Mouse (Mus musculus) frontal cortex, adult (tissue): ENCODE measurements around the gene Anp32e.
"Not testable (repeated sequence)": the region's sequence is repeated elsewhere in the genome, so short reads cannot be mapped to it uniquely, and the experiment has no call there.

Experiments
- ATAC-seq: cut with Nextera tagmentation; 2 replicates; pipeline ENCODE4 v1.9.2; 2017; ENCODE audit warnings: mild to moderate bottlenecking, moderate library complexity, mixed read lengths; ENCODE audit not compliant: low TSS enrichment

Anp32e gene

DNA sequence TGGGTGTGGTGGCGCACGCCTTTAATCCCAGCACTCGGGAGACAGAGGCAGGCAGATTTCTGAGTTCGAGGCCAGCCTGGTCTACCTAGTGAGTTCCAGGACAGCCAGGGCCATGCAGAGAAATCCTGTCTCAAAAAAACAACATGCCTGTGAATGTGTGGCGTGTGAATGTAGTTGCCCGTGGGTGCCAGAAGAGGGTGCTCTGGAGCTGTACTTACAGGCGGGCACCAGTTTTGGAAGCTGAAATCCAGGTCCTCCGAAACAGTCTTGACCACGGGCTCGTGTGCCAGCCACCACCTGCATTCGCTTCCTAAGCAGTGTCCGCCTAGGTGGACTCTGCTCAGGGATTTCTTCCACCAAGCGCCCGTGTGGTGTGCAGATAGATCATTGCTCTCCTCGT, 9.8 kb downstream of the Anp32e start:
- ATAC-seq: no peak

- no peak for ATAC-seq
Measured at GRCm38 (mm10) chr3:95942749-95943148, 13.7 kb downstream of the Anp32e start.

DNA sequence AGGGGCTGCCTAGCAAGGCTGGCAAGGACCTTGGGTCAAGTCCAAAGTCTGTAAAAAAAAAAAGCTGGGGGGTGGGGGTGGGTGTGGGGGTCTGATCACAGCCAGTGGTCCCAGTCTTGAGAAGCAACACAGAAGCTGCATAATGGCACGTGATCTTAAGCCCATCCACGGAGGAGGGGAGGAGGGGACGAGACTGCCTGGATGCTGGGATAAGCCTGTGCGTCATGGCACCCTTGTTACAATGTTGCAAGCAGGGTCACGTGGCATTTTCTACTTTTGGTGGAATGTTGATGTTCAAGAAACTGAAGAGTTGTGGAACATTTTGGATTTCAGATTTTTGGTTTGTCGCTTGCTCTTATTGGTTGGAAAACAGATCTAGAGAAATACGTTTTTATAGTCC, 14.2 kb downstream of the Anp32e start:
- no peak for ATAC-seq

DNA sequence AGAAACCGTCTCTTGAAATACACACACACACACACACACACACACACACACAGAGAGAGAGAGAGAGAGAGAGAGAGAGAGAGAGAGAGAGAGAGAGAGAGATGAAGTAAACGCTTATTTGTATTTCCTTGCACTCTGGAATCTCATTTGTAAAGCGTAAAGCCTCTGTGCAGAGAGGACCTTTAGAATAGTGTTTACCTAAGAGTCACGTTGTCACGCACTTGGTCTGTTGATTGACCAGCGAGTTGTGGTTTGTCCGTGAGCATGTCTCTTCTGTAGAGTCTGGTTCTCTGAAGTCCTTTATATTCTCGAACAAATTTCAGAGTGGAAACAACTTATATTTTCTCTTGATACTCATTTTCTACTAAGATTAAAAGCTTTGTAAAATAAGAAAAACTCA, 15.7 kb downstream of the Anp32e start:
- no peak for ATAC-seq

- no peak for ATAC-seq
Measured at GRCm38 (mm10) chr3:95945731-95946240, 16.7 kb downstream of the Anp32e start.

DNA sequence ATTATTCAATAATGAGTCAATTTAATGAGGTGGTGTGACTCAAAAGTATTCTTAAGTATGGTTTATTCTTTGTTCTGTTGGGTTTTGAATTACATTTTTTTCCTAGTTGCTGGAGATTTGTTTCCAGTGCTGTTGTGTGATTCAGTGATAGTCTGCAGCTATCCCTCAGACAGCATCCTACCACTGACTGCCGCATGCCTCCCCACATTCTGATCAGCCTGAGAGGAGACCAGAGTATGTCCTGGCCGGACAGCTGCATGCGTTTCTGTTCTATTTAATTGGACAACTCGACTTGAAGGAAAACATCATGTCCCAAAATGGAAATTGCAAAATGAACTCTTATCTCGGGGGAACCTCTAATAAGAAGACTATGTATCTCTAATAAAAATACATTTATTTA, 19.3 kb downstream of the Anp32e start:
- no peak for ATAC-seq

DNA sequence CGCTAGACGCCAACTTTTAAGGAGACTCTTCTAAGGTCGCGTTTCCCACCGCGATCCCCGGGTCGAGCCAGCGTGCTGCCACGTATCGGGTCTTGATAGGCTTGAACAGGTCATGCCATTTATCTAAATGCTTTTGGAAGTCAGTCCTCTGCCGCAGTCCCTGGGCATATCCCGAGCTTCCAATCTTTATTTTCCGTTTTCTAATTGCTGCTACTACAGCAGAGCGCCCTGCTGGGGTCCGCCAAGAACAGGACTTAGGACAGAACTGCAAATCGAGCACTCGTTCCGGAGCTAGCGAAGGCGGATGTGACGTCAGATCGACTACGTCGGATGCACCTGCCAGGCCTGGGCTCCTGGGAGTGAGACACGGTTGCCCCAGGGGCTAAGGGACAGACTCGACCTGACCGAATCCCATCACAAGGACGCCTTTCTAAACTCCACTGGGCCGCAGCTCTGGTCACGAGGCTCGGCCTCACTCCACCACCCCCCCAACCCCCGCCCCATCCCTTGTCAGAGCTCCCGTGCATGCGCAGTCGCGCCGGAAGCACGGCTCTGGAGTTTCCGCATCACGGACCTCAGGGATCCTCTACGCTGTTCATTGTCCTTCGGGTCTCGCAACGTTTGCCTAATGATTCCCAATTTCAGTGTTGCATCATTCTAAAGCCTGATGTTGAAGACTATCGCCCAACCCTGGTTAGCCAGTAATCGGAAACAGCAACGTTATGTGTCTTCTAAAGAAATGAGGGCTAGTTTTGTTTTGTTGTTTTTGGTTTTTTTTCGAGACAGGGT, 21.9 kb downstream of the Anp32e start:
- peak; percentile 97 for ATAC-seq

DNA sequence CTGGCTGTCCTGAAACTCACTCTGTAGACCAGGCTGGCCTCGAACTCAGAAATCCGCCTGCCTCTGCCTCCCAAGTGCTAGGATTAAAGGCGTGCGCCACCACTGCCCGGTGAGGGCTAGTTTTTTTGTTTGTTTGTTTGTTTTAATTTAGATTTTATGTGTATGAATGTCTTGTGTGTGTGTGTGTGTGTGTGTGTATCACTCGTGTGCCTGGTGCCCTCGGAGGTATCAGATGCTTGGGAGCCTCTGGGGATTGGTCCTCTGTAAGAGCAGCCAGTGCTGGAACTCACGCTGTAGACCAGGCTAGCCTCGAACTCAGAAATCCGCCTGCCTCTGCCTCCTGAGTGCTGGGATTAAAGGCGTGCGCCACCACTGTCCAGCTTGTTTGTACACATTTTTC, 22.5 kb downstream of the Anp32e start:
- ATAC-seq: not testable (repeated sequence)

DNA sequence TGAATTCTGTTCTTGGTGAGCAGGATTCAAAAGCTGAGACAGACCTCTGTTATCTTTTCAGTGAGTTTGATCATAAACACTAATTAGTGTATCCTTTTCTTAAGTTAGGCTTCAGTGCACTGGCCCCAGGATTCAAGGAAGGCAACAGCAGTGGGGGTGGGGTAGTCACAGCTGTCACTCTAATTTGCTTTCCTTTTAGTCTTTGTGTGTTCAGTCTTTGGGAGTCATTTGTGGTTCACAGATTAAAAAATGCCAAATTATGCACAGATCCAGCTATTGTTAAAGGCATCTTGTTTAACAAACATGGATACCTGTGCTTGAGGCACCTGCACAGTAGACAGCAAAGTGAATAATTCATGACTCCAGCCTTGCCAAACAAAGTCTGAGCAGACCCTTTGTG, 24.0 kb downstream of the Anp32e start:
- ATAC-seq: no peak

GRCm38 (mm10) chr3:95953522-95953921, 24.5 kb downstream of the Anp32e start:
- ATAC-seq: no peak

DNA sequence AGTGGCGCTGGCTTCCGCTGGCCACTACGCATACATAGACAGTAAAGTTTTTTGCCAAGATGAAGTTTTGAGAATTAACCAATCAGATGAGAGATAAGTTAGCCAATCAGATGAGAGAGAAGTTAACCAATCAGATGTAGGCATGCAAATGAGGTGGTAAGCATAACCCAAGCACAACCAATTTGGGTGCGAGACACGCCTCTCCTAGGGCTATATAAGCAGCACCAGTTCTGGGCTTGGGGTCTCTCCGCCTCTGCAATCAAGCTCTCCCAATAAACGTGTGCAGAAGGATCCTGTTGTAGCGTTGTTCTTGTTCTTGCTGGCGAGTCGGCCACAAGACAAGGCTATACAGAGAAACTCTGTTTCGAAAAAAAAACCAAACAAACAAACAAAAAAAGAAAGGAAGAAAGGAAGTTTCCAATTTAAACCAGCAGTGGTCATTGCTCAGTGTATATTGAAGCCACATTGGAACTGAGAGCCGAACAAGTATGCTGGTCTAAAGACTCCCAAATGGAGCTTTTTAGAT, 25.7 kb downstream of the Anp32e start:
- not testable (repeated sequence) for ATAC-seq

- ATAC-seq: no peak
Measured at GRCm38 (mm10) chr3:95955318-95955717, 26.3 kb downstream of the Anp32e start.

GRCm38 (mm10) chr3:95957359-95958148, 28.5 kb downstream of the Anp32e start:
- ATAC-seq: no peak; the same call in 1 of the 2 replicates

DNA sequence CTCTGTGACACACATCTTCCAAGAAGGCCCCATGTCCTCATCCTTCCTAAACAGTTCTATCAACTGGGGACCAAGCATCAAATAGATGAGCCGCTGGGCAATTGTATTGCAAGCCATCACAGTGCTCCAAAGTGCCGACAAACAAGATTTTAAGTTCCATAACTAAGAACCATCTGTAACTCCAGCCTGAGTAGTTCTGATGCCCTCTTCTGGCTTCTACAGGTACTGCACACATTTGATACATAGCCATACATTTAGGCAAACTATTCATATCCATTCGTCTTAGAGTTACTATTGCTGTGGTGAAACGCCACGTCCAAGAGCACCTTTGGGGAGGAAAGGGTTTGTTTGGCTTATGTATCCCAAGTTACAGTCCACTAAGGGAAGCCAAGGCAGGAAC, 30.0 kb downstream of the Anp32e start:
- no peak for ATAC-seq

GRCm38 (mm10) chr3:95959807-95960206, 30.8 kb downstream of the Anp32e start:
- no peak for ATAC-seq

DNA sequence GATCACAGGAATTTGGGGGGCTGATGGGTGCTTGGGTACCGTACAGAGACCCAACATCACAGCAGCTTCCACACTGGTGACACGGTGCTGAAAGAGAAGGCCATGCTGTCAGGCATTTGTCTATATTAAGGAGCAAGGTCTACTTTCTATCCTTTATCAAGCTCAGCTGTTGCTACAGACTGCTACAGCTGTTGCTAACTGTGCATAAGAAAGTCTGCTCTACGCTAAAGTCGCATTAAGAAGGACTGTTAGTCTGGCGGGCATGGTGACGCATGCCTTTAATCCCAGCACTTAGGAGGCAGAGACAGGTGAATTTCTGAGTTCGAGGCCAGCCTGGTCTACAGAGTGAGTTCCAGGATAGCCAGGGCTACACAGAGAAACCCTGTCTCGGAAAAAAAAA, 33.1 kb downstream of the Anp32e start:
- ATAC-seq: not testable (repeated sequence)

DNA sequence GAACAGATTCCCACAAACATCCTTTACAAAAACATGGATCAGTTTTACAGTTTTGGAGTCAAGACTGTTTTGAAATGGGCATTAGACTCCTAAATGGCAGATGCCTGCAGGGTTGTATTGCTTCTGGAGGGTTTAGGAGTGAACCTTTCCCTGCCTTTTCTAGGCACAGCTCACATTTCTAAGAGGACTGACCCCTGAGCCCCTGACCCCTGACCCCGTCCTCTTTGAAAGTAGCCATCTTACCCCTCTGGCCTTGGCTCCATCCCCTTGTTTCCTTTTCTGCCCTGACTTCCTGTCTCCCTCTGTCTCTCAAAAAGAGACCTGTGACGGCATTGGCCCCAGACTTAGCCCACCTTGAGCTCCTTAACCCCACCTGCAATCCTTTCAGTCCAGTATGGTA, 34.2 kb downstream of the Anp32e start:
- no peak for ATAC-seq

GRCm38 (mm10) chr3:95963681-95964080, 34.6 kb downstream of the Anp32e start:
- ATAC-seq: no peak; the same call in 1 of the 2 replicates

DNA sequence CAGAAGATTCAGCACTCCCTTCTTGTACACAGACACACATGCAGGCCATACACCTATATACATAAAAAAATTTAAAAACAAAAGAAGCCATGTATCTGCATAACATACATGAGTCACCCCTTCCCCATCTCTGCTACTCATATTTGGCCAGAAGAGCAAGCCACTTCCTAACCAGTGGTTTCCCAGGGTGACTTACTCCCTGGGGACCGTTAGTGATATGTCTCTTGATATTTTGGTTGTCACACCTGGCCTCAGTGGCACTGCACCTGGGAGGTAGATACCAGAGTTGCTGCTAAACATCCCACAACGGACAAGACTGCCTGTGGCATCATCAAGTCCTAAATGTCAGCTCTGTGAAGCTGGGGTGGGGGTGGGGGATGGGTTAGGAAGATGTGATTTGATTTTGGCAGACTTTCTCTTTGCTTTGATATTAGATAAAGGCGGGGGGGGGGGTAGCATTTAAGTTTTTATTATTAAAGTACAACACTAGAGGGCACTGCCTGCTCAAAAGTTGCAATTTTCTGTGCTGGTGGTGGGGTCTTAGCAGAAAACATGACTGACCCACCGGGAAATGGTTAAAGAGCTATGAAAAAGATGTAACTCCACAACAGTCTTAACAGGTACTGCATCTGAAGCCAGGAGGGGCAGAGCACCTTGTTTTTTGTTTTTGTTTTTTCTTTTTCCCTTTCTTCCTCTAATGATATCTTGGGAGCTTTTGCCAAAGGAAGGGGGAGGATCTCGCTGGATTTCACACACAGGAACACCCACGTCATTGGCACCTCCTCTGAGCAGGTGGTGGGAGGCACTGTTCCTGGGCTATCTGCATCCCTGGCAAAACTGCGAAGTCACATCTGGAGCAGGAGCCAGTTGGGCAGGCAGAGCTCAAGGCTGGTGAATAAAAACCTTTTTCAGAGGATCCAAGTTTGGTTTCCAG, 36.7 kb downstream of the Anp32e start:
- peak; percentile 83 for ATAC-seq

DNA sequence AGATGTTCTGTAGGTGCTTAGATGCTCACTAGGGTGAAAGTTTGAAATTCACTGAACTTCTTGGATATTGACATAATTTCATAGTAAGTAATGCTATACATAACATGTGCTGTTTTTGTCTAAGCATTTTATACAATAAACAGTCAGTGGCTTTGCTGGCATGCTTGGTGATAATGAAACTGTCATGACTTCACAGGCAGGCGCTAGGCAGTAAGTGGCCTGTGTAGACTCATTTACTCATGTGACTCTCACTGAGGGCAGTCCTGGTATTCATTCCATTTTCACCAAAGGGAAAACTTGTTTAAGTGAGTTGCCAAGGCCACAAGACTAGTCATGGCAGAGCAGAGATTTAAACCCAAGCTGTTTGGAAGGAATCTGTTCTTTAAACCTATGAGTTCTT, 40.2 kb downstream of the Anp32e start:
- no peak for ATAC-seq

DNA sequence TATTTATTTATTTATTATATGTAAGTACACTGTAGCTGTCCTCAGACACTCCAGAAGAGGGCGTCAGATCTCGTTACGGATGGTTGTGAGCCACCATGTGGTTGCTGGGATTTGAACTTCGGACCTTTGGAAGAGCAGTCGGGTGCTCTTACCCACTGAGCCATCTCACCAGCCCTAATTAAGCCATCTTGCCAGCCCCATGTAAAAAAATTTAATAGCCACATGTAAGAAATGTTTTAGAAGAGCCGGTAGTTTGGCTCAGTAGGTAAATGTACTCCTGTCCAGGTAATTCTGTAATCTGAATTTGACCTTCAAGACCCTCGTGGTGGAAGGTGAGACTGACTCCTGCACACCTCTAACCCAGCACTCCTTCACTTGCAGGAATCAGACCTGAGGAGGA, 41.6 kb downstream of the Anp32e start:
- not testable (repeated sequence) for ATAC-seq
